Mouse (Mus musculus) neural tube, embryonic 14.5 days (tissue): ENCODE data around the gene Ccdc12. TPM values are rescaled to one million over a fixed set of nuclear protein-coding genes. Genes with fewer than 3 reads are reported as not detected.

ENCODE experiments used
- ATAC-seq: fragments of 200-750 bp; cut with Nextera tagmentation; 2 replicates; pipeline ENCODE4 v1.8.0; 2017; ENCODE audit warnings: low read depth, mild to moderate bottlenecking, moderate TSS enrichment, moderate library complexity
- H3K27ac ChIP-seq: fragments of 300-500 bp; sonication (generic); 2 replicates; pipeline ENCODE4 v1.5.1; 2014; ENCODE audit warnings: low read depth, mild to moderate bottlenecking, control low read depth, low read length, moderate library complexity, mixed read lengths
- H3K27me3 ChIP-seq: fragments of 300-500 bp; sonication (generic); 2 replicates; pipeline ENCODE4 v1.6.1; 2014; ENCODE audit warnings: low read length; ENCODE audit not compliant: control insufficient read depth, insufficient read depth
- H3K36me3 ChIP-seq: fragments of 300-500 bp; sonication (generic); 2 replicates; pipeline ENCODE4 v1.6.1; 2014; ENCODE audit warnings: low read length, mixed read lengths; ENCODE audit not compliant: control insufficient read depth, insufficient read depth
- H3K4me1 ChIP-seq: fragments of 300-500 bp; sonication (generic); 2 replicates; pipeline ENCODE4 v1.6.1; 2014; ENCODE audit warnings: low read length; ENCODE audit not compliant: control insufficient read depth, insufficient read depth
- H3K4me2 ChIP-seq: fragments of 300-500 bp; sonication (generic); 2 replicates; pipeline ENCODE4 v1.6.1; 2014; ENCODE audit warnings: mild to moderate bottlenecking, low read depth, low read length, control low read depth
- H3K4me3 ChIP-seq: fragments of 300-500 bp; sonication (generic); 2 replicates; pipeline ENCODE4 v1.5.1; 2014; ENCODE audit warnings: low read depth, low read length, control low read depth, mixed read lengths
- H3K9ac ChIP-seq: fragments of 300-500 bp; sonication (generic); replicated peaks from 2 replicates; pipeline ENCODE4 v1.6.1; 2014; ENCODE audit warnings: low read depth, mild to moderate bottlenecking, control low read depth, low read length, mixed read lengths
- H3K9me3 ChIP-seq: fragments of 300-500 bp; sonication (generic); 2 replicates; pipeline ENCODE4 v1.6.1; 2016; ENCODE audit warnings: low read length; ENCODE audit not compliant: control insufficient read depth
- WGBS: fragments of 180-500 bp; shearing (Covaris S2); extraction: QIAGEN DNeasy Blood & Tissue Kit; methylation state at CpG from one replicate; pipeline ENCODE4 v1.1.7; 2014; 5-methylcytosine and 5-hydroxymethylcytosine counted together
- polyA plus RNA-seq: library from polyadenylated mRNA; unstranded; fragments of >200 nt; fragmentation: Nextera tagmentation; extraction: Ambion mirVana; gene quantifications from 2 replicates; pipeline ENCODE4 v1.2.1, GENCODE M21; 2014

The Ccdc12 gene
- polyA plus RNA-seq, 1 experiment from 2014 or later, result 112 TPM

- no peak overlapping the region for H3K4me2 ChIP-seq
- no peaks in the 10 kb centered on the region for H3K36me3 ChIP-seq
- no peaks in the 10 kb centered on the region for H3K27me3 ChIP-seq
- H3K9ac ChIP-seq, result no peak overlapping the region
- H3K4me1 ChIP-seq, result no peaks in the 10 kb centered on the region
- no peak overlapping the region for H3K27ac ChIP-seq
- H3K4me3 ChIP-seq, result no peak overlapping the region
- ATAC-seq, result no peak
- WGBS, result 18% methylated on average over 8 of the region's 8 CpGs
- H3K9me3 ChIP-seq, result no peaks in the 10 kb centered on the region
These were observed 10.1 kb downstream of the Ccdc12 start for GRCm38 (mm10) chr9:110666374-110666773.

GRCm38 (mm10) chr9:110667219-110667836 is 11.0 kb downstream of the Ccdc12 start:
- no peak overlapping the region for H3K4me3 ChIP-seq
- no peak overlapping the region for H3K4me2 ChIP-seq
- H3K9ac ChIP-seq, result no peak overlapping the region
- H3K27me3 ChIP-seq, result no peaks in the 10 kb centered on the region
- 57% methylated on average over 4 of the region's 4 CpGs for WGBS
- H3K9me3 ChIP-seq, result no peaks in the 10 kb centered on the region
- H3K36me3 ChIP-seq, result no peaks in the 10 kb centered on the region
- no peak for ATAC-seq
- no peaks in the 10 kb centered on the region for H3K4me1 ChIP-seq
- H3K27ac ChIP-seq, result no peak overlapping the region

- H3K27me3 ChIP-seq, result no peaks in the 10 kb centered on the region
- H3K4me2 ChIP-seq, result no peak overlapping the region
- H3K9me3 ChIP-seq, result no peaks in the 10 kb centered on the region
- H3K4me3 ChIP-seq, result no peak overlapping the region
- H3K27ac ChIP-seq, result no peak overlapping the region
- no peak overlapping the region for H3K9ac ChIP-seq
- ATAC-seq, result no peak
- H3K36me3 ChIP-seq, result no peaks in the 10 kb centered on the region
- 94% methylated on average over 6 of the region's 6 CpGs for whole genome bisulfite sequencing
- peaks cover 9% of the 10 kb centered on the region; the same call in 1 of the 2 replicates for H3K4me1 ChIP-seq
These were observed 12.4 kb downstream of the Ccdc12 start for GRCm38 (mm10) chr9:110668601-110669293.

- Histone ChIP-seq H3K9ac (no peak overlapping the region), H3K4me1 (peaks cover 9% of the 10 kb centered on the region; the same call in 1 of the 2 replicates), H3K27me3 (no peaks in the 10 kb centered on the region), H3K9me3 (no peaks in the 10 kb centered on the region), H3K36me3 (no peaks in the 10 kb centered on the region), H3K4me3 (no peak overlapping the region), H3K4me2 (no peak overlapping the region), H3K27ac (no peak overlapping the region)
- ATAC-seq, result no peak
- 89% methylated on average over 5 of the region's 5 CpGs for WGBS
These were observed 13.5 kb downstream of the Ccdc12 start for GRCm38 (mm10) chr9:110669785-110670184.

- Histone ChIP-seq H3K9me3 (no peaks in the 10 kb centered on the region), H3K4me1 (peaks cover 9% of the 10 kb centered on the region; the same call in 1 of the 2 replicates), H3K27ac (no peak overlapping the region), H3K4me3 (no peak overlapping the region), H3K4me2 (no peak overlapping the region), H3K9ac (no peak overlapping the region), H3K36me3 (no peaks in the 10 kb centered on the region), H3K27me3 (no peaks in the 10 kb centered on the region)
- ATAC-seq, result no peak
- WGBS, result 58% methylated on average over 7 of the region's 7 CpGs
These were observed 16.3 kb downstream of the Ccdc12 start for GRCm38 (mm10) chr9:110672462-110673106.

- ATAC-seq, result no peak
- no peaks in the 10 kb centered on the region for H3K9me3 ChIP-seq
- H3K9ac ChIP-seq, result no peak overlapping the region
- WGBS, result 59% methylated on average over 10 of the region's 10 CpGs
- H3K27me3 ChIP-seq, result no peaks in the 10 kb centered on the region
- H3K4me2 ChIP-seq, result no peak overlapping the region
- no peak overlapping the region for H3K4me3 ChIP-seq
- no peaks in the 10 kb centered on the region for H3K36me3 ChIP-seq
- no peak overlapping the region for H3K27ac ChIP-seq
- H3K4me1 ChIP-seq, result peaks cover 9% of the 10 kb centered on the region; the same call in 1 of the 2 replicates
These were observed 16.9 kb downstream of the Ccdc12 start for GRCm38 (mm10) chr9:110673107-110673752.

- no peaks in the 10 kb centered on the region for H3K36me3 ChIP-seq
- H3K9ac ChIP-seq, result no peak overlapping the region
- H3K9me3 ChIP-seq, result no peaks in the 10 kb centered on the region
These were observed 20.2 kb downstream of the Ccdc12 start for GRCm38 (mm10) chr9:110676492-110676911.

GRCm38 (mm10) chr9:110678886-110679285 is 22.6 kb downstream of the Ccdc12 start:
- 74% methylated on average over 5 of the region's 5 CpGs for WGBS
- Histone ChIP-seq H3K4me1 (peaks cover 13% of the 10 kb centered on the region), H3K36me3 (no peaks in the 10 kb centered on the region), H3K27me3 (no peaks in the 10 kb centered on the region), H3K4me3 (no peak overlapping the region), H3K9me3 (no peaks in the 10 kb centered on the region), H3K4me2 (no peak overlapping the region), H3K27ac (no peak overlapping the region), H3K9ac (no peak overlapping the region)
- no peak for ATAC-seq

More at GRCm38 (mm10) chr9:110676492-110676911, 20.2 kb downstream of the Ccdc12 start:
- Histone ChIP-seq H3K27me3 (no peaks in the 10 kb centered on the region), H3K4me3 (no peak overlapping the region), H3K4me2 (no peak overlapping the region), H3K4me1 (peaks cover 9% of the 10 kb centered on the region; the same call in 1 of the 2 replicates), H3K27ac (no peak overlapping the region)
- WGBS, result 88% methylated on average over 8 of the region's 8 CpGs
- no peak for ATAC-seq
